Mouse (Mus musculus) ES-Bruce4 (cell line): Measurements from ENCODE around the gene Slc44a1. TPM values are rescaled to one million over a fixed set of nuclear protein-coding genes. Genes with fewer than 3 reads are reported as not detected.

Source experiments
- H3K27ac ChIP-seq: 2 replicates; pipeline ENCODE4 v1.5.1; 2012; ENCODE audit warnings: low read length, inconsistent platforms; ENCODE audit not compliant: insufficient read depth
- H3K27me3 ChIP-seq: 2 replicates; pipeline ENCODE4 v1.6.1; 2012; ENCODE audit warnings: mild to moderate bottlenecking, low read length, inconsistent platforms; ENCODE audit not compliant: control insufficient read depth, poor library complexity, insufficient read depth, severe bottlenecking
- H3K36me3 ChIP-seq: 2 replicates; pipeline ENCODE4 v1.6.1; 2012; ENCODE audit warnings: inconsistent platforms, mild to moderate bottlenecking, low read length, moderate library complexity; ENCODE audit not compliant: control insufficient read depth, poor library complexity, insufficient read depth, severe bottlenecking
- H3K4me1 ChIP-seq: one replicate; pipeline ENCODE4 v1.8.1; 2011; ENCODE audit warnings: low read length; ENCODE audit not compliant: control insufficient read depth, insufficient read depth
- H3K4me3 ChIP-seq: 2 replicates; pipeline ENCODE4 v1.5.1; 2011; ENCODE audit warnings: low read depth, mild to moderate bottlenecking, low read length
- H3K9ac ChIP-seq: 2 replicates; pipeline ENCODE4 v1.6.1; 2012; ENCODE audit warnings: low read depth, mild to moderate bottlenecking, inconsistent platforms; ENCODE audit not compliant: poor library complexity, severe bottlenecking
- H3K9me3 ChIP-seq: replicated peaks from 2 replicates; pipeline ENCODE4 v1.6.1; 2012; ENCODE audit warnings: mild to moderate bottlenecking, low read length, inconsistent platforms; ENCODE audit not compliant: control insufficient read depth, poor library complexity, insufficient read depth, severe bottlenecking
- CTCF ChIP-seq: IDR thresholded peaks from one replicate; pipeline ENCODE4 v1.8.1; 2011; ENCODE audit warnings: low read depth, low read length
- EP300 ChIP-seq: IDR thresholded peaks from 2 replicates; pipeline ENCODE4 v1.6.1; 2011; ENCODE audit warnings: low read depth, low read length; ENCODE audit not compliant: insufficient read depth
- POLR2A ChIP-seq: IDR thresholded peaks from one replicate; pipeline ENCODE4 v1.8.1; 2011; ENCODE audit warnings: low read length; ENCODE audit not compliant: insufficient read depth
- polyA plus RNA-seq: library from polyadenylated mRNA; stranded (reverse); fragments of >200 nt; gene quantifications from 2 replicates; pipeline ENCODE4 v1.2.4, GENCODE M21; 2011; ENCODE audit warnings: low read depth; ENCODE audit not compliant: missing spikeins, insufficient read depth, insufficient read length

Gene Slc44a1
- polyA plus RNA-seq, 1 experiment: 89.9 TPM

- Histone ChIP-seq H3K4me1 (no peaks in the 10 kb centered on the region), H3K27me3 (no peaks in the 10 kb centered on the region), H3K9me3 (no peaks in the 10 kb centered on the region), H3K27ac (no peak overlapping the region), H3K9ac (no peak overlapping the region), H3K4me3 (no peak overlapping the region), H3K36me3 (peaks cover 3% of the 10 kb centered on the region; the same call in 1 of the 2 replicates)
- TF ChIP-seq EP300 (no peak), POLR2A (no peak), CTCF (no peak)
These were observed 85.8 kb downstream of the Slc44a1 start for GRCm38 (mm10) chr4:53525994-53526393.

GRCm38 (mm10) chr4:53526446-53526845 is 86.2 kb downstream of the Slc44a1 start:
- TF ChIP-seq POLR2A: no peak
- no peak for TF ChIP-seq CTCF
- TF ChIP-seq EP300: no peak
- H3K9me3 ChIP-seq: no peaks in the 10 kb centered on the region
- H3K27me3 ChIP-seq: no peaks in the 10 kb centered on the region
- H3K27ac ChIP-seq: no peak overlapping the region
- peaks cover 3% of the 10 kb centered on the region; the same call in 1 of the 2 replicates for H3K36me3 ChIP-seq
- H3K4me1 ChIP-seq: no peaks in the 10 kb centered on the region
- H3K4me3 ChIP-seq: no peak overlapping the region
- H3K9ac ChIP-seq: no peak overlapping the region

- H3K9ac ChIP-seq: no peak overlapping the region
- H3K27me3 ChIP-seq: no peaks in the 10 kb centered on the region
- no peak overlapping the region for H3K27ac ChIP-seq
These were observed 95.6 kb downstream of the Slc44a1 start for GRCm38 (mm10) chr4:53535795-53536194.

GRCm38 (mm10) chr4:53537101-53537500 is 96.9 kb downstream of the Slc44a1 start:
- Histone ChIP-seq H3K4me1 (no peaks in the 10 kb centered on the region), H3K27me3 (no peaks in the 10 kb centered on the region), H3K27ac (no peak overlapping the region), H3K4me3 (no peak overlapping the region), H3K36me3 (no peaks in the 10 kb centered on the region; the same call in 1 of the 2 replicates), H3K9ac (no peak overlapping the region), H3K9me3 (no peaks in the 10 kb centered on the region)
- TF ChIP-seq CTCF (no peak), POLR2A (no peak), EP300 (no peak)

More at GRCm38 (mm10) chr4:53535795-53536194, 95.6 kb downstream of the Slc44a1 start:
- TF ChIP-seq CTCF (no peak), EP300 (no peak), POLR2A (no peak)
- H3K4me1 ChIP-seq: no peaks in the 10 kb centered on the region
- no peak overlapping the region for H3K4me3 ChIP-seq
- no peaks in the 10 kb centered on the region for H3K36me3 ChIP-seq
- no peaks in the 10 kb centered on the region for H3K9me3 ChIP-seq

- Histone ChIP-seq H3K4me3 (no peak overlapping the region), H3K9me3 (no peaks in the 10 kb centered on the region), H3K27ac (no peak overlapping the region), H3K27me3 (no peaks in the 10 kb centered on the region), H3K4me1 (no peaks in the 10 kb centered on the region), H3K36me3 (peaks cover 3% of the 10 kb centered on the region), H3K9ac (no peak overlapping the region)
- TF ChIP-seq CTCF: no peak
- TF ChIP-seq EP300: no peak
- TF ChIP-seq POLR2A: no peak
These were observed 97.3 kb downstream of the Slc44a1 start for GRCm38 (mm10) chr4:53537539-53537938.

- Histone ChIP-seq H3K9ac (no peak overlapping the region), H3K27me3 (no peaks in the 10 kb centered on the region), H3K27ac (no peak overlapping the region), H3K36me3 (peaks cover 3% of the 10 kb centered on the region), H3K9me3 (no peaks in the 10 kb centered on the region), H3K4me3 (no peak overlapping the region), H3K4me1 (no peaks in the 10 kb centered on the region)
- TF ChIP-seq EP300 (no peak), POLR2A (no peak), CTCF (no peak)
These were observed 98.4 kb downstream of the Slc44a1 start for GRCm38 (mm10) chr4:53538600-53538999.
